Mouse (Mus musculus) hindbrain, embryonic 16.5 days (tissue): Measurements from ENCODE around the gene Pts. TPM values are rescaled to one million over a fixed set of nuclear protein-coding genes. Genes with fewer than 3 reads are reported as not detected.

Source experiments
- ATAC-seq: fragments of 200-750 bp; cut with Nextera tagmentation; 2 replicates; pipeline ENCODE4 v1.8.0; 2017; ENCODE audit warnings: moderate TSS enrichment, moderate library complexity
- H3K27ac ChIP-seq: fragments of 300-500 bp; sonication (generic); 2 replicates; pipeline ENCODE4 v1.5.1; 2014; ENCODE audit warnings: low read depth, mild to moderate bottlenecking, control low read depth, low read length, moderate library complexity
- H3K27me3 ChIP-seq: fragments of 300-500 bp; sonication (generic); replicated peaks from 2 replicates; pipeline ENCODE4 v1.6.1; 2014; ENCODE audit warnings: low read length; ENCODE audit not compliant: control insufficient read depth, insufficient read depth
- H3K36me3 ChIP-seq: fragments of 300-500 bp; sonication (generic); 2 replicates; pipeline ENCODE4 v1.6.1; 2014; ENCODE audit warnings: mild to moderate bottlenecking, low read length, moderate library complexity, mixed read lengths; ENCODE audit not compliant: control insufficient read depth, insufficient read depth
- H3K4me1 ChIP-seq: fragments of 300-500 bp; sonication (generic); 2 replicates; pipeline ENCODE4 v1.6.1; 2014; ENCODE audit warnings: low read depth, low read length; ENCODE audit not compliant: control insufficient read depth, insufficient read depth
- H3K4me2 ChIP-seq: fragments of 300-500 bp; sonication (generic); 2 replicates; pipeline ENCODE4 v1.6.1; 2014; ENCODE audit warnings: mild to moderate bottlenecking, low read length, control low read depth, moderate library complexity
- H3K4me3 ChIP-seq: fragments of 300-500 bp; sonication (generic); 2 replicates; pipeline ENCODE4 v1.5.1; 2014; ENCODE audit warnings: mild to moderate bottlenecking, low read length, control low read depth, moderate library complexity
- H3K9ac ChIP-seq: fragments of 300-500 bp; sonication (generic); 2 replicates; pipeline ENCODE4 v1.6.1; 2014; ENCODE audit warnings: low read depth, mild to moderate bottlenecking, control low read depth, low read length, moderate library complexity
- H3K9me3 ChIP-seq: fragments of 300-500 bp; sonication (generic); 2 replicates; pipeline ENCODE4 v1.6.1; 2014; ENCODE audit warnings: mild to moderate bottlenecking, low read length, moderate library complexity; ENCODE audit not compliant: control insufficient read depth
- WGBS: fragments of 180-500 bp; shearing (Covaris S2); extraction: QIAGEN DNeasy Blood & Tissue Kit; methylation state at CpG from one replicate; pipeline ENCODE4 v1.1.7; 2014; 5-methylcytosine and 5-hydroxymethylcytosine counted together
- polyA plus RNA-seq: library from polyadenylated mRNA; unstranded; fragments of >200 nt; fragmentation: Nextera tagmentation; extraction: Ambion mirVana; gene quantifications from 2 replicates; pipeline ENCODE4 v1.2.1, GENCODE M21; 2015

Pts gene
- polyA plus RNA-seq, 1 experiment from 2014 or later, result 113 TPM

- Histone ChIP-seq H3K4me3 (no peak overlapping the region), H3K4me2 (no peak overlapping the region), H3K36me3 (0 out of 2 replicates have a peak, but pooled peaks cover 3% of the 10 kb centered on the region), H3K4me1 (no peaks in the 10 kb centered on the region), H3K27me3 (no peaks in the 10 kb centered on the region), H3K9ac (no peak overlapping the region), H3K9me3 (no peaks in the 10 kb centered on the region), H3K27ac (no peak overlapping the region)
- no peak for ATAC-seq
- 92% methylated on average over 6 of the region's 6 CpGs for WGBS
Measured at GRCm38 (mm10) chr9:50520748-50521147, 7.8 kb downstream of the Pts start.

- H3K4me1 ChIP-seq, result no peaks in the 10 kb centered on the region
- ATAC-seq, result no peak
- H3K27ac ChIP-seq, result no peak overlapping the region
- H3K27me3 ChIP-seq, result no peaks in the 10 kb centered on the region
- WGBS, result 10% methylated on average over 2 of the region's 2 CpGs
- H3K4me2 ChIP-seq, result no peak overlapping the region
- 0 out of 2 replicates have a peak, but pooled peaks cover 3% of the 10 kb centered on the region for H3K36me3 ChIP-seq
- no peaks in the 10 kb centered on the region for H3K9me3 ChIP-seq
- no peak overlapping the region for H3K9ac ChIP-seq
- no peak overlapping the region for H3K4me3 ChIP-seq
Measured at GRCm38 (mm10) chr9:50518781-50519180, 9.7 kb downstream of the Pts start.

- no peak overlapping the region for H3K4me3 ChIP-seq
- H3K27me3 ChIP-seq, result no peaks in the 10 kb centered on the region
- H3K36me3 ChIP-seq, result no peaks in the 10 kb centered on the region
- H3K4me1 ChIP-seq, result no peaks in the 10 kb centered on the region
- H3K27ac ChIP-seq, result no peak overlapping the region
- H3K4me2 ChIP-seq, result no peak overlapping the region
- no peaks in the 10 kb centered on the region for H3K9me3 ChIP-seq
- 89% methylated on average over 5 of the region's 5 CpGs for WGBS
- no peak overlapping the region for H3K9ac ChIP-seq
- no peak for ATAC-seq
Measured at GRCm38 (mm10) chr9:50515462-50515861, 13.1 kb downstream of the Pts start.

- no peaks in the 10 kb centered on the region for H3K36me3 ChIP-seq
- no peak overlapping the region for H3K4me3 ChIP-seq
- H3K27me3 ChIP-seq, result no peaks in the 10 kb centered on the region
- ATAC-seq, result no peak
- no peaks in the 10 kb centered on the region for H3K4me1 ChIP-seq
- H3K27ac ChIP-seq, result no peak overlapping the region
- H3K4me2 ChIP-seq, result no peak overlapping the region
- WGBS, result 85% methylated on average over 7 of the region's 7 CpGs
- no peak overlapping the region for H3K9ac ChIP-seq
- H3K9me3 ChIP-seq, result no peaks in the 10 kb centered on the region
Measured at GRCm38 (mm10) chr9:50507570-50507969, 21.0 kb downstream of the Pts start.

GRCm38 (mm10) chr9:50505405-50505804, 23.1 kb downstream of the Pts start:
- H3K27ac ChIP-seq, result no peak overlapping the region
- H3K4me1 ChIP-seq, result no peaks in the 10 kb centered on the region
- no peak for ATAC-seq
- H3K9ac ChIP-seq, result no peak overlapping the region
- no peaks in the 10 kb centered on the region for H3K27me3 ChIP-seq
- 48% methylated on average over 6 of the region's 6 CpGs for WGBS
- H3K4me3 ChIP-seq, result no peak overlapping the region
- H3K9me3 ChIP-seq, result no peaks in the 10 kb centered on the region
- no peak overlapping the region for H3K4me2 ChIP-seq
- H3K36me3 ChIP-seq, result no peaks in the 10 kb centered on the region

- no peaks in the 10 kb centered on the region for H3K36me3 ChIP-seq
- no peaks in the 10 kb centered on the region; the same call in 1 of the 2 replicates for H3K27me3 ChIP-seq
- no peaks in the 10 kb centered on the region for H3K9me3 ChIP-seq
- H3K4me2 ChIP-seq, result no peak overlapping the region
- H3K4me3 ChIP-seq, result no peak overlapping the region
- H3K9ac ChIP-seq, result no peak overlapping the region
- no peak for ATAC-seq
- 92% methylated on average over 3 of the region's 3 CpGs for WGBS
- no peak overlapping the region for H3K27ac ChIP-seq
- H3K4me1 ChIP-seq, result no peaks in the 10 kb centered on the region
Measured at GRCm38 (mm10) chr9:50502949-50503348, 25.6 kb downstream of the Pts start.

- Histone ChIP-seq H3K4me3 (peak overlapping the region; percentile 36), H3K27ac (peak overlapping the region; percentile 68; the same call in 1 of the 2 replicates), H3K36me3 (no peaks in the 10 kb centered on the region), H3K4me2 (peak overlapping the region; percentile 58), H3K27me3 (no peaks in the 10 kb centered on the region; the same call in 1 of the 2 replicates), H3K9ac (peak overlapping the region; percentile 57), H3K4me1 (peaks cover 2% of the 10 kb centered on the region; the same call in 1 of the 2 replicates), H3K9me3 (no peaks in the 10 kb centered on the region)
- peak; percentile 91 for ATAC-seq
- WGBS, result 24% methylated on average over 14 of the region's 14 CpGs
Measured at GRCm38 (mm10) chr9:50500974-50501501, 27.5 kb downstream of the Pts start.

- peak overlapping the region; percentile 58 for H3K4me2 ChIP-seq
- no peaks in the 10 kb centered on the region for H3K36me3 ChIP-seq
- ATAC-seq, result no peak
- peak overlapping the region; percentile 57; the same call in 1 of the 2 replicates for H3K9ac ChIP-seq
- no peak overlapping the region for H3K27ac ChIP-seq
- H3K9me3 ChIP-seq, result no peaks in the 10 kb centered on the region
- H3K27me3 ChIP-seq, result no peaks in the 10 kb centered on the region; the same call in 1 of the 2 replicates
- 69% methylated on average over 15 of the region's 15 CpGs for WGBS
- peak overlapping the region; percentile 36 for H3K4me3 ChIP-seq
- H3K4me1 ChIP-seq, result peaks cover 3% of the 10 kb centered on the region
Measured at GRCm38 (mm10) chr9:50500467-50500973, 28.0 kb downstream of the Pts start.

GRCm38 (mm10) chr9:50499781-50500180, 28.7 kb downstream of the Pts start:
- ATAC-seq, result no peak
- H3K4me2 ChIP-seq, result no peak overlapping the region; the same call in 1 of the 2 replicates

More at GRCm38 (mm10) chr9:50499781-50500180, 28.7 kb downstream of the Pts start:
- Histone ChIP-seq H3K4me3 (no peak overlapping the region), H3K27ac (no peak overlapping the region), H3K4me1 (peaks cover 3% of the 10 kb centered on the region), H3K36me3 (no peaks in the 10 kb centered on the region), H3K9me3 (no peaks in the 10 kb centered on the region), H3K9ac (no peak overlapping the region), H3K27me3 (no peaks in the 10 kb centered on the region; the same call in 1 of the 2 replicates)
- WGBS, result 77% methylated on average over 3 of the region's 3 CpGs
